Mouse (Mus musculus): ENCODE data around the gene Zfp784.

DNA sequence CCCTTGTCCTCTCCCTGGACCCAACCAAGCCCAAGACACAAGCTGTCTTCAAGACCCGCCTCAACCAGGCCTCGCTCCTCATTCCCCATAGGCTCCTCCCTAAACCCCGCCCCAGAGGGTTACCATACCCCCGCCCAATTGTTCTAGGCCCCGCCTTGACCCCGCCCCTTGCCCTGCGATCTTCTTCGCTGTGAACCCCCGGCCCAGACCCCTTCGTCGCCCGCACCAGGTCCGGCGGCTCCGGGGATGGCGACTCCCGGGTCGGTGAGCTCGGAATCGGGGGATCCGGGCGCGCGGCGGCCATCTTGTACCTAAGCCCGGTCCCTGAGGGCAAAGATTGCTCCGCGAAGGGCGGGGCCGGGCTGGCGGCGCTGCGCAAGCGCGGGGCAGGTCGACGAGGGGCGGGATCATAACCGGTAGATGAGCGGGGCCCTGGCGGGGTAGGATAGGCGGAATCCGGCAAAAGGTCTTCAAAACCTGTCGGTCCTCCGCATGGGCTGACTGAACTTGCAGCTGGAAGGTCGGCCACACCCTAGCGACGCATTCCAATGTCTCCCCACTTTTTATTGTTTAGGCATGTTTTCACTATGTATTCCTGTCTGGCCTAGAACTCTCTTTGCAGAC, at the start of gene Zfp784:
- TF ChIP-seq CTCF (IDR thresholded peaks at IDR 0.05; ENCODE audit: borderline replicate concordance, insufficient read depth, low read depth, low read length) = no peak
- peak; percentile 72 for TF ChIP-seq POLR2A (IDR thresholded peaks at IDR 0.05; ENCODE audit: borderline replicate concordance, insufficient read depth, low read length)
